8 mouse cellular contexts compared by ENCODE assay signal in genomic region chr14:30699656-30700055, GRCm38 (mm10). TPM values are rescaled to one million over a fixed set of nuclear protein-coding genes. Genes with fewer than 3 reads are reported as not detected.
DNase-seq lines count a peak whose midpoint lies in the region; ATAC-seq lines count a peak whose summit lies in the region.

No protein-coding gene starts in this region.

- intact Hi-C loops in heart, postnatal 36 days (cut with DNase I) = loop anchor here (5.0 kb wide), 3 partner anchors 123 to 183 kb away; no protein-coding TSS in a partner anchor
- intact Hi-C loops in heart, postnatal 25 days (cut with DNase I) = loop anchor here (5.0 kb wide), 1 partner anchor 168 kb away; no protein-coding TSS in a partner anchor

- ATAC-seq in erythroblast, adult 5-6 weeks (replicated peaks; ENCODE audit: low FRiP score, poor library complexity, severe bottlenecking) = peak; percentile 57
- ATAC-seq in monocyte, adult 5-6 weeks (replicated peaks; ENCODE audit: insufficient number of reproducible peaks, low FRiP score, low TSS enrichment, poor library complexity, severe bottlenecking) = peak; percentile 55; the same call in 1 of the 2 replicates

- DNase-seq in heart, postnatal 36 days = peak; percentile 24 to 57
- DNase-seq in heart, postnatal 25 days (ENCODE audit: low spot score) = no peak
- DNase-seq in CD4-positive helper T cell, adult 2 months (ENCODE audit: low read depth, low spot score) = peak; percentile 53
- peak; percentile 59 to 63 for DNase-seq in adrenal gland, adult 18-20 months (ENCODE audit: low spot score in 2 of 2)
- DNase-seq in kidney, postnatal 36 days = peak; percentile 58 to 86
- peak; percentile 59 for DNase-seq in yolk sac, embryonic 10.5 days (ENCODE audit: low spot score)

RNA-seq across cellular contexts. Expression of gene Sfmbt1, which starts 15.0 kb away (rescaled TPM):
- total RNA-seq in heart, postnatal 36 days (2021) = 10 to 100 TPM; 11.1 to 13.4 TPM
- total RNA-seq in heart, postnatal 25 days (2021) = 10 to 100 TPM; 11.7 to 13.0 TPM
- 10 to 100 TPM; 25.9 to 27.6 TPM for total RNA-seq in adrenal gland, adult 18-20 months (2021)
- 8.2 and 8.6 TPM in 2 replicates for total RNA-seq in erythroblast, adult 5-6 weeks (2015; ENCODE audit: low replicate concordance)
- total RNA-seq in erythroblast, adult 5-6 weeks (2017; ENCODE audit: low replicate concordance) = 9.8 and 10.1 TPM in 2 replicates
- 2.5 to 6.9 TPM (median 6.1 TPM) in 3 replicates for total RNA-seq in monocyte, adult 5-6 weeks (2017)

RNA-seq across cellular contexts. Expression of gene Rft1, which starts 45.5 kb away (rescaled TPM):
- 1 to 10 TPM; 6.8 to 7.4 TPM for total RNA-seq in heart, postnatal 36 days (2021)
- 1 to 10 TPM; 6.8 to 7.9 TPM for total RNA-seq in heart, postnatal 25 days (2021)
- 10 to 100 TPM; 20.8 to 35.3 TPM for total RNA-seq in adrenal gland, adult 18-20 months (2021)
- 1.2 and 2.5 TPM in 2 replicates for total RNA-seq in erythroblast, adult 5-6 weeks (2015; ENCODE audit: low replicate concordance)
- 2.1 and 2.7 TPM in 2 replicates for total RNA-seq in erythroblast, adult 5-6 weeks (2017; ENCODE audit: low replicate concordance)
- total RNA-seq in monocyte, adult 5-6 weeks (2017) = 14.2 to 22.2 TPM (median 16.0 TPM) in 3 replicates
